Comparison of ENCODE assay signal across 18 mouse cellular contexts in the genomic region with DNA sequence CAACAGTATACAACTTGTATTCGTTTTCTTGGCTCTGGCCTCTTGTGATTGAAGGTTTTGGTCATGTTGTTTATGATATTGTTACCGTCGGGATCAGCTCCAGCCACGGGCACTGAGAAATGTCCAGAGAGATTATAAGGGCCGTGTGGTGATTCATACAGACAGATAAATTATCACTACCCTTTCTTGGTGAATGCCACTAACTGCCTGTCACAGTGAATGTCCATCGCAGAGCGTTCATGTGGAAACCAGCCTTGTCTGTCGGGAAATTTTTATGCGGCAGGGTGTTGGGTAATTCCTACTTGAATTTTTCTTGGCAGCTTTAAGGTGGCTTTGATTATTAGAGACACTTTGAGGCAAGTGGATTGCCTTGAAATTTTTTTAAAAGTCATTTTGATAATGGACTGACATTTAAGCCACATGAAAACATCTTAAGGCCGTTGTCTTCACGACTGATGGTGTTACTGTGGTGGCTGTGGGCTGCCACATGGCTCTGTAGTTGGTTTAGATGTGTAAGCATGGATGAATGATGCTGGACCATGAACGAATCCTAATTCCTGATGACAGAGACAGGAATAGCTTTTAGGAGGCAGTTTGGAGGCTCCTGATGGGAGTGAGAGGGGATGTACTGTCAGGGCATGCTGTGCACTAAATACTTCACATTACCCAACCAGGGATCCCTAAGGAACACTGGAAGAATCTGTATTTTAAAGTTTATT. TPM values are rescaled to one million over a fixed set of nuclear protein-coding genes. Genes with fewer than 3 reads are reported as not detected.
A peak's percentile ranks its signal among the peaks of the same experiment; 100 is the strongest.
DNase-seq lines count a peak whose midpoint lies in the region; ATAC-seq lines count a peak whose summit lies in the region.
"Had no signal": no experiment of that assay in that cellular context is flagged by ENCODE, and none has a peak within 500 bp of the region (broad histone marks: within the 10 kb centered on the region; RNA-seq: fewer than 3 reads in every experiment).

No protein-coding gene starts in this region.

- H3K4me3 ChIP-seq in kidney, embryonic 15.5 days (replicated peaks) = no peak overlapping the region
- H3K4me3 ChIP-seq: embryonic facial prominence, embryonic 15.5 days; liver, embryonic 15.5 days; neural tube, embryonic 15.5 days had no signal

- H3K4me1 ChIP-seq in kidney, embryonic 15.5 days = peaks cover 15% of the 10 kb centered on the region; the same call in 1 of the 2 replicates
- H3K4me1 ChIP-seq: embryonic facial prominence, embryonic 15.5 days had no signal

- no peak overlapping the region for H3K4me2 ChIP-seq in kidney, embryonic 15.5 days
- H3K4me2 ChIP-seq: embryonic facial prominence, embryonic 15.5 days; liver, embryonic 15.5 days; neural tube, embryonic 15.5 days had no signal

- no peak overlapping the region for H3K27ac ChIP-seq in kidney, embryonic 15.5 days
- H3K27ac ChIP-seq: embryonic facial prominence, embryonic 15.5 days; liver, embryonic 15.5 days; neural tube, embryonic 15.5 days; stomach, postnatal 0 days had no signal

- no peaks in the 10 kb centered on the region for H3K36me3 ChIP-seq in kidney, embryonic 15.5 days
- H3K36me3 ChIP-seq: embryonic facial prominence, embryonic 15.5 days; neural tube, embryonic 15.5 days had no signal

- no peak overlapping the region for H3K9ac ChIP-seq in kidney, embryonic 15.5 days
- H3K9ac ChIP-seq: embryonic facial prominence, embryonic 15.5 days; liver, embryonic 15.5 days; neural tube, embryonic 15.5 days had no signal

- H3K9me3 ChIP-seq in kidney, embryonic 15.5 days (replicated peaks) = no peaks in the 10 kb centered on the region
- H3K9me3 ChIP-seq: embryonic facial prominence, embryonic 15.5 days; liver, embryonic 15.5 days; neural tube, embryonic 15.5 days had no signal

- no peak for ATAC-seq in kidney, embryonic 15.5 days (replicated peaks; ENCODE audit: low FRiP score)
- ATAC-seq: forebrain, embryonic 16.5 days had no signal

- WGBS in kidney, embryonic 15.5 days = 79% methylated on average over 12 of the region's 12 CpGs

- peak; percentile 50 to 57 for DNase-seq in cerebellum, postnatal 14 days
- no peak for DNase-seq in cerebellum, adult 18-20 months
- DNase-seq in left cerebral cortex, postnatal 4 days = peak; percentile 49
- no peak for DNase-seq in left cerebral cortex, postnatal 10 days (ENCODE audit: extremely low spot score in 1 of 2, low spot score in 2 of 2)
- DNase-seq in Muller cell, postnatal 12 days (ENCODE audit: inconsistent ontology term) = peak; percentile 89
- DNase-seq in retina, adult 2 months (ENCODE audit: low read depth, low spot score) = peak; percentile 23
- DNase-seq: cerebellum, adult 9-11 months; gastrocnemius, postnatal 25 days; kidney, adult 11 months; kidney, postnatal 10 days; lung, postnatal 14 days; right cerebral cortex, postnatal 4 days had no signal

- no peaks in the 10 kb centered on the region for H3K27me3 ChIP-seq in kidney, embryonic 15.5 days
- H3K27me3 ChIP-seq: embryonic facial prominence, embryonic 15.5 days; liver, embryonic 15.5 days; neural tube, embryonic 15.5 days had no signal

- intact Hi-C loops in left cerebral cortex, postnatal 4 days (cut with DNase I) = no loop called here
- intact Hi-C loops in left cerebral cortex, postnatal 10 days (cut with DNase I) = no loop called here

RNA-seq across cellular contexts. Expression of gene C530008M17Rik, which starts 35.6 kb away (rescaled TPM):
- total RNA-seq in left cerebral cortex, postnatal 4 days (2021) = 100 to 1,000 TPM; 282 to 293 TPM
- total RNA-seq in left cerebral cortex, postnatal 10 days (2021) = 100 to 1,000 TPM; 151 to 163 TPM
- polyA plus RNA-seq in kidney, embryonic 15.5 days (2015; fragmentation: Nextera tagmentation; extraction: Ambion mirVana) = 17.2 and 17.3 TPM in 2 replicates

Comparison
In these comparisons a context has a peak if more than half of its experiments do, and no peak if none do; other contexts are left out.
1. DNase-seq: peak in cerebellum, postnatal 14 days (2 of 2), left cerebral cortex, postnatal 4 days (single experiment), Muller cell, postnatal 12 days (single experiment) and retina, adult 2 months (single experiment); none in cerebellum, adult 18-20 months (0 of 2) and left cerebral cortex, postnatal 10 days (0 of 2).